Mouse (Mus musculus) layer of hippocampus, adult 2 months (tissue): Measurements from ENCODE around the gene Bcl11a. TPM values are rescaled to one million over a fixed set of nuclear protein-coding genes. Genes with fewer than 3 reads are reported as not detected.
A peak's percentile ranks its signal among the peaks of the same experiment; 100 is the strongest.

ENCODE experiments used
- DNase-seq, 2 experiments: peaks; one replicate each; pipeline ENCODE4 v3.0.0; 2022; ENCODE audit warnings: low spot score in 2 of 2
- H3K27ac ChIP-seq: fragments of 200-600 bp; 2 replicates; pipeline ENCODE4 v1.8.1; 2022
- H3K4me3 ChIP-seq: fragments of 200-600 bp; 2 replicates; pipeline ENCODE4 v1.8.1; 2022; ENCODE audit warnings: mild to moderate bottlenecking
- CTCF ChIP-seq: fragments of 200-600 bp; conservative IDR thresholded peaks from 2 replicates; pipeline ENCODE4 v1.8.1; 2022; ENCODE audit warnings: antibody characterized with exemption, mild to moderate bottlenecking, moderate library complexity
- total RNA-seq, 2 experiments: library from RNA; stranded (reverse); gene quantifications; 2 replicates each; pipeline ENCODE4 v1.2.3; 2021

Bcl11a gene
- total RNA-seq, 2 experiments from 2014 or later: 117 to 121 TPM

- Histone ChIP-seq H3K4me3 (no peak overlapping the region), H3K27ac (no peak overlapping the region)
- DNase-seq: no peak
- TF ChIP-seq CTCF: no peak
Measured at GRCm38 (mm10) chr11:24200310-24200709, 122.5 kb downstream of the Bcl11a start.

DNA sequence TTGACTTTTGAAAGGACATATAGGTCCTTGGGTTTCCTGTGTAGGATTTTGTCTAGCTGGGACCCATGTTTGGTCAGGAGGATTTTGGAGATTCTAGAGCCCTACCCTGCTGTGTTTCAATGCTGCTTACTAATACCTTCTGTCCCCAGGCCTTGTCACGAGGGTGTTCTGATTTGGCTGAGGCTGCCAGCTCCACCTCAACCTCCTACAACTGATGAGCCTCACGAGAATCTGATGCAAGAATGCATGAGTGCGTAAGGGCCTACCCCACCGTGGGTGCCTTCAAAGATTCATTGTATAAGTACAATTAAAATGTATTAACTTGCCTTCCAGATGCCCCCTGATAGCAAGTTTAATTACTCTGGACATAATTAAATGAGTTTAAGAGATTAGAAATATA lies 123.4 kb downstream of the Bcl11a start:
- no peak for TF ChIP-seq CTCF
- DNase-seq: no peak
- H3K4me3 ChIP-seq: no peak overlapping the region
- no peak overlapping the region for H3K27ac ChIP-seq

DNA sequence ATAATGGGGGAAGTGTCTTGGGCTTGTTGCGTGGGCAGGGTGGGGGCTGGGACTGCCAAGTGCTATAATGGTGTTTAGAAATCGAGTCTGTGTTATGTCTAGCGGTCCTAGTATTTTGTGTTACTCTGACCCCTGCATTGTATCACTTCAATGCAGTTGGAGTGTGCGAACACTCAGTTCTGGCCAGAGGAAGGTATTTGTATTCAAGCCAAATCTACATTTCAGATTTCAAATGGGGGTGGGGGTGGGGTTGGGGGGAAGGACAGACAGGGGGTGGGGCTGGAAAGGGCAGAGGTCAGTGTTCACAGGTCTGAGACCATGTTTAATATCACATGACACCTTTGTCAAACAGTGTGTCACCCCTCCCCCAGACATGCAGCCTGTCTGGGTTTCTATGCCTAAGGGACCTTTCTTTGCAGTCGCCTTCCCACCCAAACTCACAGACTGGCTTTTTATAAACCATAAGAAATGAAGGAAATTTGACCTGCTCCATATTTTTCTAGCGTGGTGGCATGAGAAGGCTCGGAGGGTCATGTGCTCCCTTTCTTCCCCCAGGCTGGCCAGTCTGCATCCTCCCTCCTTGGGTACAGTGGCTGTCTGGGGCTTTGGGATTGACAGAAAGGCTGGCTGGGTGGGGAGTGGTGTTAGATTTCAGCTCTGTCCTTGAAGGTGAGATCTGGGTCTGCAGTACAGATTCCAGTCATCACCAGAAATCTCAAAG lies 124.9 kb downstream of the Bcl11a start:
- DNase-seq: no peak

DNA sequence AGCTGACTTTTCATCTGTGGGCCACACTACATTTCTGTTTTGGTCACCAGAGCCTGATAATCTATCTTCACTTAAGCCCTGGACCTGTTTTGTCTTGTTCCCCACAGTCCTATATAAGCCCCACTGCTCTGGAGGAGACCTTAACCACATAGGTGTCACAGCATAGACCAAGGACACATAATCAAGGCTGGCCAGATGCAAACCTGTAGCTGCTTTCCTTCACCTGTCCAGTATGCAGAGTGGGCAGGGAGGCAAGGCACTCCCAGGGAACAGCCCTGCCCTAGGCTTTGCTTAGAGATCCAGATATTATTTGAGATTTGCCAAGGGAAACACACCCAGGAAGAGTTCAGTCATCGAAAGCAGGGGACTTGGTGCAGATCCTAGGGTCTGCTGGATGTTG lies 125.6 kb downstream of the Bcl11a start:
- H3K27ac ChIP-seq: no peak overlapping the region
- no peak overlapping the region for H3K4me3 ChIP-seq
- TF ChIP-seq CTCF: no peak
- no peak for DNase-seq

More for the DNA sequence above, 124.9 kb downstream of the Bcl11a start:
- Histone ChIP-seq H3K4me3 (no peak overlapping the region), H3K27ac (no peak overlapping the region)
- no peak for TF ChIP-seq CTCF

- no peak overlapping the region for H3K4me3 ChIP-seq
- H3K27ac ChIP-seq: no peak overlapping the region
- no peak for DNase-seq
- TF ChIP-seq CTCF: no peak
Measured at GRCm38 (mm10) chr11:24208951-24209351, 131.1 kb downstream of the Bcl11a start.

DNA sequence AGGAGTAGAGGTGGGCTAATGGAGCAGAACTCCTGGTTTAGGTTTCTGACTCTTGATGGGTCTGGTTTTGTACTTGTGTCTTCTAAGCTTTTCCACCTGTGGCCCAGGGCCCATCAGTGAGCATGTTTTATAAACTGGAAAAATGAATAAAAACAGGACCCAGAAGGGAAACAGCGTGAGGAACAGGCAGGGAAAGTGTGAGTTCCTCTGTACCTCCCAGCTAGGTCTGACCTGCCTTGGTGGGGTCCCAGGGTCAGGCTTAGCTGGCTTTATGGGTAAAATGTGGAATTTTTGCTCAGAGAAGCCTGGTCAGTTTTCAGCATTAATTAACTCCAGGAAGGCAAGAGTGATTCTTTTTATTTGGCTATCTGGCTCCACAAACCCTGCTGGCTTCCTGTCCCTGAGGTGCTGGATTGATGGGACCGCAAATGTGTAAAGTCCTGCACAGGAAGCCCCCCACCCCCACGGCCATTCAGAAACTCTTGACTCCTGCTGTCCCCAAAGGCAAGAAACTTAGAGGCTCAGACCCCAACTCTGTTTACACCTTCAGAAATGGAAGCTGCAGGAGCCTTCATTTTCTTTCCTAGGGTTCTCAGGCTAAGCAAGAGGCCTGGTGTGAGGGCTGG lies 136.8 kb downstream of the Bcl11a start:
- DNase-seq: no peak
- Histone ChIP-seq H3K4me3 (no peak overlapping the region), H3K27ac (no peak overlapping the region)
- TF ChIP-seq CTCF: no peak

GRCm38 (mm10) chr11:24217741-24218333 lies 140.0 kb downstream of the Bcl11a start:
- Histone ChIP-seq H3K27ac (no peak overlapping the region), H3K4me3 (no peak overlapping the region)
- no peak for DNase-seq
- TF ChIP-seq CTCF: no peak

GRCm38 (mm10) chr11:24221601-24222307 lies 143.9 kb downstream of the Bcl11a start:
- no peak for TF ChIP-seq CTCF
- Histone ChIP-seq H3K27ac (no peak overlapping the region), H3K4me3 (no peak overlapping the region)
- peak in 1 of 2 experiments; percentile 16 for DNase-seq

Other genes with a start within 250 kb of the Bcl11a start
- 10 to 100 TPM; 19.3 to 19.7 TPM for gene Papolg, start 182.8 kb upstream of the Bcl11a start, total RNA-seq
- 1 to 10 TPM; 1.3 to 1.7 TPM for gene A830031A19Rik, start 3.0 kb upstream of the Bcl11a start, total RNA-seq